Mouse (Mus musculus) MEL (cell line): ENCODE data around the gene Klhl30. TPM values are rescaled to one million over a fixed set of nuclear protein-coding genes. Genes with fewer than 3 reads are reported as not detected.

ENCODE experiments used
- DNase-seq: peaks from one replicate; pipeline ENCODE4 v3.0.0; 2011; ENCODE audit warnings: low read depth, low spot score
- H3K27ac ChIP-seq: 2 replicates; pipeline ENCODE4 v1.5.1; 2012; ENCODE audit warnings: low read depth, mild to moderate bottlenecking, control low read depth, low read length, moderate library complexity; ENCODE audit not compliant: control insufficient read depth
- H3K27me3 ChIP-seq, 2 experiments: fragments of 150-350 bp in 1 of 2; sonication (generic) in 1 of 2; 2 replicates each; pipeline ENCODE4 v1.6.1; 2012; ENCODE audit warnings: low read length in 2 of 2, mild to moderate bottlenecking in 2 of 2, improper control_type of control experiment in 1 of 2, moderate library complexity in 1 of 2; ENCODE audit not compliant: insufficient read depth in 2 of 2, control insufficient read depth in 1 of 2
- H3K36me3 ChIP-seq, 2 experiments: 2 replicates each; pipeline ENCODE4 v1.6.1; 2012 to 2014; ENCODE audit warnings: low read length in 2 of 2, improper control_type of control experiment in 1 of 2, inconsistent platforms in 1 of 2, mild to moderate bottlenecking in 1 of 2; ENCODE audit not compliant: insufficient read depth in 2 of 2, control insufficient read depth in 1 of 2
- H3K4me1 ChIP-seq, 2 experiments: fragments of 150-350 bp in 1 of 2; sonication (generic) in 1 of 2; 2 replicates each; pipeline ENCODE4 v1.6.1; 2012; ENCODE audit warnings: low read length in 2 of 2, improper control_type of control experiment in 1 of 2, mild to moderate bottlenecking in 1 of 2; ENCODE audit not compliant: insufficient read depth in 2 of 2, control insufficient read depth in 1 of 2
- H3K4me3 ChIP-seq, 2 experiments: fragments of 150-350 bp in 1 of 2; sonication (generic) in 1 of 2; 2 replicates each; pipeline ENCODE4 v1.5.1; 2012; ENCODE audit warnings: low read depth in 2 of 2, low read length in 2 of 2, mild to moderate bottlenecking in 2 of 2, moderate library complexity in 2 of 2, control low read depth in 1 of 2, improper control_type of control experiment in 1 of 2; ENCODE audit not compliant: control insufficient read depth in 1 of 2, insufficient read depth in 1 of 2
- H3K79me2 ChIP-seq: 2 replicates; pipeline ENCODE4 v1.6.1; 2012; ENCODE audit warnings: mild to moderate bottlenecking, low read length, moderate library complexity; ENCODE audit not compliant: control insufficient read depth, poor library complexity, insufficient read depth
- H3K9ac ChIP-seq: 2 replicates; pipeline ENCODE4 v1.6.1; 2012; ENCODE audit warnings: low read depth, mild to moderate bottlenecking, control low read depth, low read length, moderate library complexity; ENCODE audit not compliant: control insufficient read depth, poor library complexity, severe bottlenecking
- H3K9me3 ChIP-seq: fragments of 150-350 bp; sonication (generic); replicated peaks from 2 replicates; pipeline ENCODE4 v1.6.1; 2012; ENCODE audit warnings: mild to moderate bottlenecking, low read length, improper control_type of control experiment, moderate library complexity; ENCODE audit not compliant: insufficient read depth
- BHLHE40 ChIP-seq: IDR thresholded peaks from 2 replicates; pipeline ENCODE4 v1.6.1; 2012; ENCODE audit warnings: low read depth, mild to moderate bottlenecking, inconsistent platforms, low read length, improper control_type of control experiment, borderline replicate concordance
- CHD1 ChIP-seq: IDR thresholded peaks from 2 replicates; pipeline ENCODE4 v1.6.1; 2012; ENCODE audit warnings: low read depth, mild to moderate bottlenecking, inconsistent platforms, low read length, improper control_type of control experiment
- CHD2 ChIP-seq: IDR thresholded peaks from 2 replicates; pipeline ENCODE4 v1.6.1; 2011; ENCODE audit warnings: low read length, improper control_type of control experiment
- CTCF ChIP-seq, 3 experiments: IDR thresholded peaks in 2 of 3; conservative IDR thresholded peaks in 1 of 3; 2 replicates each; pipeline ENCODE4 v1.5.1; 2011 to 2012; ENCODE audit warnings: low read length in 3 of 3, low read depth in 2 of 3, mild to moderate bottlenecking in 2 of 3, improper control_type of control experiment in 1 of 3, inconsistent platforms in 1 of 3, mixed read lengths in 1 of 3, moderate library complexity in 1 of 3; ENCODE audit not compliant: control insufficient read depth in 1 of 3, insufficient read depth in 1 of 3, poor library complexity in 1 of 3, severe bottlenecking in 1 of 3
- E2F4 ChIP-seq: IDR thresholded peaks from 2 replicates; pipeline ENCODE4 v1.6.1; 2011; ENCODE audit warnings: low read depth, low read length, improper control_type of control experiment, borderline replicate concordance
- ELF1 ChIP-seq: IDR thresholded peaks from 2 replicates; pipeline ENCODE4 v1.6.1; 2014; ENCODE audit warnings: low read depth, mild to moderate bottlenecking, inconsistent platforms, low read length, improper control_type of control experiment, moderate library complexity
- EP300 ChIP-seq, 2 experiments: IDR thresholded peaks; 2 replicates each; pipeline ENCODE4 v1.6.1; 2011; ENCODE audit warnings: improper control_type of control experiment in 2 of 2, low read length in 2 of 2, low read depth in 1 of 2, mild to moderate bottlenecking in 1 of 2
- GABPA ChIP-seq: IDR thresholded peaks from 2 replicates; pipeline ENCODE4 v1.6.1; 2012; ENCODE audit warnings: low read depth, mild to moderate bottlenecking, inconsistent platforms, low read length, improper control_type of control experiment, moderate library complexity
- GATA1 ChIP-seq: IDR thresholded peaks from 2 replicates; pipeline ENCODE4 v1.6.1; 2011; ENCODE audit warnings: low read depth, low read length, improper control_type of control experiment
- JUND ChIP-seq: IDR thresholded peaks from 2 replicates; pipeline ENCODE4 v1.6.1; 2011; ENCODE audit warnings: low read depth, mild to moderate bottlenecking, improper control_type of control experiment, low read length
- KAT2A ChIP-seq: conservative IDR thresholded peaks from 2 replicates; pipeline ENCODE4 v1.6.1; 2012; ENCODE audit warnings: low read depth, low read length, improper control_type of control experiment, inconsistent platforms
- MAFK ChIP-seq: IDR thresholded peaks from 2 replicates; pipeline ENCODE4 v1.6.1; 2011; ENCODE audit warnings: low read depth, mild to moderate bottlenecking, low read length, improper control_type of control experiment, borderline replicate concordance
- MEF2A ChIP-seq: IDR thresholded peaks from 2 replicates; pipeline ENCODE4 v1.6.1; 2014; ENCODE audit warnings: low read depth, mild to moderate bottlenecking, inconsistent platforms, low read length, improper control_type of control experiment; ENCODE audit not compliant: poor library complexity, insufficient replicate concordance, severe bottlenecking; ENCODE audit errors: extremely low read depth
- POLR2AphosphoS2 ChIP-seq: IDR thresholded peaks from 2 replicates; pipeline ENCODE4 v1.6.1; 2011; ENCODE audit warnings: low read length, improper control_type of control experiment
- POLR2AphosphoS5 ChIP-seq: IDR thresholded peaks from 2 replicates; pipeline ENCODE4 v1.6.1; 2012; ENCODE audit warnings: low read depth, borderline replicate concordance, mild to moderate bottlenecking, inconsistent platforms, low read length, moderate library complexity, mixed read lengths
- RAD21 ChIP-seq: IDR thresholded peaks from 2 replicates; pipeline ENCODE4 v1.6.1; 2011; ENCODE audit warnings: mild to moderate bottlenecking, low read depth, low read length, improper control_type of control experiment
- RCOR1 ChIP-seq: IDR thresholded peaks from 2 replicates; pipeline ENCODE4 v1.6.1; 2012; ENCODE audit warnings: low read depth, mild to moderate bottlenecking, inconsistent platforms, low read length, improper control_type of control experiment
- SIN3A ChIP-seq: IDR thresholded peaks from 2 replicates; pipeline ENCODE4 v1.6.1; 2012; ENCODE audit warnings: low read length, improper control_type of control experiment, inconsistent platforms
- TAL1 ChIP-seq: IDR thresholded peaks from 2 replicates; pipeline ENCODE4 v1.6.1; 2012; ENCODE audit warnings: mild to moderate bottlenecking, inconsistent platforms, low read length, moderate library complexity, mixed read lengths
- TCF12 ChIP-seq: IDR thresholded peaks from 2 replicates; pipeline ENCODE4 v1.6.1; 2014; ENCODE audit warnings: low read depth, mild to moderate bottlenecking, inconsistent platforms, low read length, improper control_type of control experiment, moderate library complexity
- USF1 ChIP-seq: IDR thresholded peaks from 2 replicates; pipeline ENCODE4 v1.6.1; 2014; ENCODE audit warnings: low read depth, mild to moderate bottlenecking, inconsistent platforms, low read length, improper control_type of control experiment, moderate library complexity
- USF2 ChIP-seq, 2 experiments: IDR thresholded peaks; 2 replicates each; pipeline ENCODE4 v1.6.1; 2011 to 2012; ENCODE audit warnings: improper control_type of control experiment in 2 of 2, low read length in 2 of 2, borderline replicate concordance in 1 of 2, inconsistent platforms in 1 of 2, low read depth in 1 of 2, mild to moderate bottlenecking in 1 of 2; ENCODE audit not compliant: insufficient read depth in 1 of 2
- ZNF384 ChIP-seq: IDR thresholded peaks from 2 replicates; pipeline ENCODE4 v1.6.1; 2012; ENCODE audit warnings: low read depth, mild to moderate bottlenecking, inconsistent platforms, low read length, improper control_type of control experiment
- polyA plus RNA-seq, 2 experiments: library from polyadenylated mRNA; stranded (reverse) in 1 of 2; unstranded in 1 of 2; fragments of >175 nt in 1 of 2; fragments of >200 nt in 1 of 2; gene quantifications; 2 replicates each; pipeline versions ENCODE4 v1.2.1 to v1.2.4; 2012; ENCODE audit warnings: low replicate concordance in 2 of 2, low read depth in 1 of 2; ENCODE audit not compliant: insufficient read length in 2 of 2, insufficient read depth in 1 of 2, missing spikeins in 1 of 2
- total RNA-seq: library from RNA; depleted of rRNA; stranded (reverse); fragments of 300-350 nt; gene quantifications from 2 replicates; pipeline ENCODE4 v1.2.3, GENCODE M21; 2012

The Klhl30 gene
- total and polyA plus RNA-seq, 3 experiments: not detected

DNA sequence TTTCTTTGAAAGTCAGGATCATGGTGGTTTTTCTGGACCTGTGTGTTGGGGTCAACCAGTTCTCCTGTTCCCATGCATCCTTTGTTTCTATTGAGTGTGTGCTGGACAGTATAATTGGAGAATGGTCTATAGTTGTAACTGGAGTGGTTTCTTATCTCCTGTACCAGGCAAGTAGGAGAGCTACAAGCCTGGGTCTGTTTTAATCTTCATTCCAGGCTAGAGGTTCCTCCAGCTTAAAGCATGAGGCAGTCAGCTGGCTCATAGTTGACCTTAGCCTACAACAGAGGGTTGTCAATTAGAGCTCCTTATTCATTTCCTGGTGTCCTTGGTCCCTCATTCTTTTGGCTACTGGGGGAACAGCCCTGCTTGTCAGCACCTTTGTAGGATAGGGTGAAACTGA is 17.2 kb upstream of the Klhl30 start:
- no peak overlapping the region for H3K9ac ChIP-seq
- H3K4me1 ChIP-seq: peaks cover 0 to 6% of the 10 kb centered on the region in 2 experiments; a peak in 1 of 4 replicates
- H3K9me3 ChIP-seq: no peaks in the 10 kb centered on the region
- TF ChIP-seq TCF12 (no peak), TAL1 (0 out of 2 replicates have a peak, but pooled peaks have one; percentile 41), RCOR1 (no peak), JUND (no peak), SIN3A (no peak), EP300 (IDR thresholded peaks at IDR 0.05; ENCODE audit: low read depth in 1 of 2, low read length in 2 of 2) (0 out of 4 replicates have a peak, but pooled peaks of 1 of the 2 experiments have one; percentile 17), GATA1 (peak; percentile 24; the same call in 1 of the 2 replicates), MEF2A (no peak), E2F4 (no peak), ELF1 (no peak), MAFK (no peak), BHLHE40 (no peak), RAD21 (no peak)
- no peak overlapping the region for H3K27ac ChIP-seq
- no peak overlapping the region for H3K4me3 ChIP-seq
- no peaks in the 10 kb centered on the region for H3K27me3 ChIP-seq
- H3K36me3 ChIP-seq: no peaks in the 10 kb centered on the region; a peak in 1 of 4 replicates
- peak; percentile 45 for DNase-seq
- H3K79me2 ChIP-seq: no peaks in the 10 kb centered on the region

DNA sequence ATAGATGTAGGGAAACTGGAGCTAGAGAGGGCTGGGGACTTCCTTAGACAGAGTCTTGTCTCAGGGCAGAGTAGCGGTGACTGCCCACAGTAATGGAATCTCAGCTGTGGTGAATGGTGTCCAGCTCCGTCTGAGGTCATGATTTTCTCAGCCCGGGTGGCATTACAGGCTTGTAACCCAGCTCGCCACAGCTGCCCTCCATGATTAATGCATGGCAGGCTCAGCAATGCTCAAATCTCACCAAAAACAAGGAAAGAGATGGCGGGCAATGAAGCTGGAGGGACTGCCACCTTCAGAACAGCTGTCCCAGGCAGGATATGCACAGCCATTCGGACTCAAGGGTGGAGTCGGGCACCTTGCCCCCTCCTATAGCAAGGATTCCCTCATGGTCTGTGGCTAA is 13.5 kb upstream of the Klhl30 start:
- peaks cover 0 to 6% of the 10 kb centered on the region in 2 experiments; a peak in 1 of 4 replicates for H3K4me1 ChIP-seq
- H3K36me3 ChIP-seq: no peaks in the 10 kb centered on the region; a peak in 1 of 4 replicates
- no peaks in the 10 kb centered on the region for H3K79me2 ChIP-seq
- H3K27me3 ChIP-seq: no peaks in the 10 kb centered on the region
- H3K9me3 ChIP-seq: no peaks in the 10 kb centered on the region
- H3K27ac ChIP-seq: no peak overlapping the region
- TF ChIP-seq CHD2 (no peak), RAD21 (no peak), USF2 (IDR thresholded peaks at IDR 0.05; ENCODE audit: borderline replicate concordance in 1 of 2, insufficient read depth in 1 of 2, low read depth in 1 of 2, low read length in 2 of 2) (no peak), GABPA (no peak), POLR2AphosphoS5 (no peak), POLR2AphosphoS2 (no peak), JUND (no peak), RCOR1 (no peak), MEF2A (no peak), KAT2A (no peak), CTCF (IDR thresholded peaks at IDR 0.05 in 2 of 3, conservative IDR thresholded peaks at IDR 0.05 in 1 of 3; ENCODE audit: control insufficient read depth in 1 of 3, insufficient read depth in 1 of 3, low read depth in 2 of 3, low read length in 3 of 3, poor library complexity in 1 of 3, severe bottlenecking in 1 of 3) (no peak), CHD1 (no peak), USF1 (no peak), BHLHE40 (no peak), ZNF384 (no peak)
- H3K9ac ChIP-seq: no peak overlapping the region
- no peak overlapping the region for H3K4me3 ChIP-seq
- DNase-seq: no peak
